Mouse (Mus musculus) bone marrow, adult 2 months (tissue): ENCODE data around the gene Zfp637. TPM values are rescaled to one million over a fixed set of nuclear protein-coding genes. Genes with fewer than 3 reads are reported as not detected.
A peak's percentile ranks its signal among the peaks of the same experiment; 100 is the strongest.

Experiments used
- H3K27ac ChIP-seq: fragments of 200-500 bp; 2 replicates; pipeline ENCODE4 v1.5.1; 2012; ENCODE audit warnings: low read depth, mild to moderate bottlenecking, control low read depth, inconsistent platforms, low read length; ENCODE audit not compliant: control insufficient read depth, poor library complexity, insufficient read depth
- H3K4me1 ChIP-seq: fragments of 200-500 bp; 2 replicates; pipeline ENCODE4 v1.6.1; 2011; ENCODE audit warnings: low read length; ENCODE audit not compliant: control insufficient read depth, insufficient read depth
- H3K4me3 ChIP-seq: fragments of 200-500 bp; replicated peaks from 2 replicates; pipeline ENCODE3; 2011; ENCODE audit warnings: mild to moderate bottlenecking, low read depth, low read length, control low read depth; ENCODE audit not compliant: control insufficient read depth
- CTCF ChIP-seq: fragments of 200-500 bp; IDR thresholded peaks from 2 replicates; pipeline ENCODE4 v1.5.1; 2011; ENCODE audit warnings: low read length, control low read depth; ENCODE audit not compliant: control insufficient read depth, insufficient read depth
- POLR2A ChIP-seq: fragments of 200-500 bp; IDR thresholded peaks from 2 replicates; pipeline ENCODE4 v1.6.1; 2011; ENCODE audit warnings: low read depth, mild to moderate bottlenecking, control low read depth, low read length, borderline replicate concordance; ENCODE audit not compliant: control insufficient read depth
- WGBS: fragments of 180-500 bp; shearing (Covaris S2); methylation state at CpG from one replicate; pipeline ENCODE4 v1.1.7; 2018; 5-methylcytosine and 5-hydroxymethylcytosine counted together
- polyA plus RNA-seq: library from polyadenylated mRNA; stranded (reverse); fragments of >200 nt; gene quantifications from 2 replicates; pipeline ENCODE4 v1.2.4, GENCODE M21; 2011; ENCODE audit warnings: low replicate concordance; ENCODE audit not compliant: missing spikeins, insufficient read depth, insufficient read length

Zfp637 gene
- polyA plus RNA-seq, 1 experiment, result 8.3 TPM

GRCm38 (mm10) chr6:117888642-117889096, 47.7 kb downstream of the Zfp637 start:
- Histone ChIP-seq H3K27ac (peak overlapping the region; percentile 70), H3K4me3 (no peak overlapping the region), H3K4me1 (peaks cover 2% of the 10 kb centered on the region; the same call in 1 of the 2 replicates)
- no peak for TF ChIP-seq POLR2A
- TF ChIP-seq CTCF, result no peak
- 55% methylated on average over 2 of the region's 2 CpGs for WGBS

DNA sequence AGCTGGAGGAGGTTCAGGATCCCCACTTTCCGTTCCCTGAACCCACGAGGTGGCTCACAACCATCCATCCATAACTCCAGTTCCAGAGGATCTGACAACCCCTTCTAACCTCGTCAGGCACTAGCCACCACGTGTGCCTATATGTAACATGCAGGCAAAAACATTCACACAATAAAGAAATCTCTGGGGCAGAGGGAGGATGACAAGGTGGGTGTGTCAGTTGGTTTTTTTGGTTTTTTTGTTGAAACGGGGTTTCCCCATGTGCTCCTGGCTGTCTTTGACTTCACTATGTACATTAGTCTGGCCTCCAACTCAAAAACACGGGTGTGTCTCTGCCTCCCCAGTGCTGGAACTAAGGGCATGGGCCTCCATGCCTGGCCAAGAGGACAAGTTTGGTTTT, 49.3 kb downstream of the Zfp637 start:
- H3K27ac ChIP-seq, result peak overlapping the region; percentile 29; the same call in 1 of the 2 replicates
- 31% methylated on average over 6 of the region's 6 CpGs for WGBS
- H3K4me3 ChIP-seq, result no peak overlapping the region
- TF ChIP-seq CTCF (no peak), POLR2A (no peak)
- peaks cover 2% of the 10 kb centered on the region; the same call in 1 of the 2 replicates for H3K4me1 ChIP-seq

- peak overlapping the region; percentile 72 for H3K27ac ChIP-seq
- H3K4me1 ChIP-seq, result peaks cover 2% of the 10 kb centered on the region; the same call in 1 of the 2 replicates
- TF ChIP-seq POLR2A (peak; percentile 19; the same call in 1 of the 2 replicates), CTCF (peak; percentile 12; the same call in 1 of the 2 replicates)
- WGBS, result 12% methylated on average over 14 of the region's 14 CpGs
- H3K4me3 ChIP-seq, result peak overlapping the region; percentile 66
Observed at GRCm38 (mm10) chr6:117891369-117892160, 50.6 kb downstream of the Zfp637 start.

GRCm38 (mm10) chr6:117892386-117892785, 51.4 kb downstream of the Zfp637 start:
- 83% methylated on average over 3 of the region's 3 CpGs for WGBS
- no peak for TF ChIP-seq CTCF
- no peak for TF ChIP-seq POLR2A
- peaks cover 2% of the 10 kb centered on the region; the same call in 1 of the 2 replicates for H3K4me1 ChIP-seq
- no peak overlapping the region for H3K4me3 ChIP-seq
- no peak overlapping the region for H3K27ac ChIP-seq

DNA sequence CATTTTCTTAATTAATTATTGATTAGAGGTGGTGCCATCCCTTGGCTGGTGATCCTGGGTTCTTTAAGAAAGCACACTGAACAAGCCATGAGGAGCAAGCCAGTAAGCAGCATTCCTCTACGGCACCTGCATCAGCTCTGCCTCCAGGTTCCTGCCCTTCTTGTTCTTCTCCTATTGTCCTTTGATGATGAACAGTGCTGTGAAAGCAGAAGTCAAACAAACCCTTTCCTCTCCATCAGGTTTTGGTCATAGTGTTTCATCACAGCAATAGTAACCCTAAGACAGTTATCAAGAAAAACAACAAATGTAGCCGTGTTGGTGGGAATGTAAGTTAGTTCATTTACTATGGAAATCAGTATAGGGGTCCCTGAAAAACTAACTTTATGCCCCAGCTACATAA, 52.5 kb downstream of the Zfp637 start:
- TF ChIP-seq POLR2A, result no peak
- no peak for TF ChIP-seq CTCF
- Histone ChIP-seq H3K4me1 (peaks cover 2% of the 10 kb centered on the region; the same call in 1 of the 2 replicates), H3K4me3 (no peak overlapping the region), H3K27ac (no peak overlapping the region)
- WGBS, result 52% methylated on average over 2 of the region's 2 CpGs

Other genes with a start within 250 kb of the Zfp637 start
- gene Zfp239, start 20.9 kb downstream of the Zfp637 start, polyA plus RNA-seq, result 0.57 and 1.3 TPM in 2 replicates
- 200 and 242 TPM in 2 replicates for gene Hnrnpf, start 59.1 kb downstream of the Zfp637 start, polyA plus RNA-seq
- gene Fxyd4, start 96.5 kb downstream of the Zfp637 start, polyA plus RNA-seq, result not detected in 2 replicates
- 0.45 TPM in 1 of 2 replicates, not detected in the other for gene Rasgef1a, start 170.3 kb downstream of the Zfp637 start, polyA plus RNA-seq